9 mouse cellular contexts compared by ENCODE assay signal in the genomic region with DNA sequence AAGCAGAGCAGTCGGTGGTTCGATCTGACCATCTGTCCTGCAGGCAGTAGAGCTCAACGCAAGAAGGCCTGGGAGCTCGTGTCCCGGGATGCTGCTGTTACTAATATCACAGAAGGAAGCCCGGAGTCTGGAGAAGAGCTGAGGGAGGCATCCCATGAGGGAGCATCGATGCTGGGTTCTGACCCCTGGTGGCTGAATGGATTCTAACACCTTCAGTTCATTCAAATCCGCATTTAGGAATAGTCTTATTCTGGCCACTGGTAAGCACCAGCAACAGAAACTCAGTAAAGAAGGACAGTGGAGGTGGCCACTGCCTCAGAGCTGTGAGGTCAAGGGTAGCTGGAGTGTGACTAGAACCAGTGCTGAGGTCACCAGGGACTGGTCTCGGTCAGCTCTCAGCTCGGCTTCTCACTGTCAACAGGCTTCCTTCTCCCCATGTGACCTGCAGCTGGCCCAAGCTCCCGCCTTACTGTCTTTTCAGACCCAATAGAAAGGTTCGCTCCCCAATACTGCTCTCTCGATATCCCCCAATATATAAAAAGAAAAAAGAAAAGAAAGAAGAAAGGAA. TPM values are rescaled to one million over a fixed set of nuclear protein-coding genes. Genes with fewer than 3 reads are reported as not detected.
DNase-seq lines count a peak whose midpoint lies in the region; ATAC-seq and TF ChIP-seq lines count a peak whose summit lies in the region.
"Had no signal": no experiment of that assay in that cellular context is flagged by ENCODE, and none has a peak within 500 bp of the region (broad histone marks: within the 10 kb centered on the region; RNA-seq: fewer than 3 reads in every experiment).

No protein-coding gene starts in this region.

- H3K27me3 ChIP-seq in liver, embryonic 12.5 days (replicated peaks), result no peaks in the 10 kb centered on the region; the same call in 1 of the 2 replicates
- H3K27me3 ChIP-seq in embryonic facial prominence, embryonic 14.5 days (replicated peaks; ENCODE audit: control insufficient read depth, insufficient read depth, low read length), result no peaks in the 10 kb centered on the region
- H3K27me3 ChIP-seq in heart, postnatal 0 days (ENCODE audit: control insufficient read depth, insufficient read depth, low read length), result peaks cover 22% of the 10 kb centered on the region
- H3K27me3 ChIP-seq in megakaryocyte, embryonic 14.5 days (replicated peaks), result peaks cover 37% of the 10 kb centered on the region
- H3K27me3 ChIP-seq: liver, embryonic 15.5 days had no signal

- H3K4me3 ChIP-seq in liver, embryonic 12.5 days, result no peak overlapping the region
- H3K4me3 ChIP-seq in embryonic facial prominence, embryonic 14.5 days (ENCODE audit: low read depth, low read length), result no peak overlapping the region
- H3K4me3 ChIP-seq in heart, postnatal 0 days (ENCODE audit: low read depth, low read length), result no peak overlapping the region
- H3K4me3 ChIP-seq in megakaryocyte, embryonic 14.5 days (replicated peaks), result peak overlapping the region; percentile 28
- H3K4me3 ChIP-seq: liver, embryonic 15.5 days had no signal

- H3K36me3 ChIP-seq in liver, embryonic 12.5 days, result no peaks in the 10 kb centered on the region
- H3K36me3 ChIP-seq in embryonic facial prominence, embryonic 14.5 days (ENCODE audit: control insufficient read depth, insufficient read depth, low read length), result no peaks in the 10 kb centered on the region
- H3K36me3 ChIP-seq in heart, postnatal 0 days (replicated peaks; ENCODE audit: control insufficient read depth, insufficient read depth, low read length), result no peaks in the 10 kb centered on the region
- H3K36me3 ChIP-seq in megakaryocyte, embryonic 14.5 days (replicated peaks; ENCODE audit: low read length), result no peaks in the 10 kb centered on the region
- H3K36me3 ChIP-seq: liver, embryonic 15.5 days had no signal

- TF ChIP-seq EP300 in heart, postnatal 0 days (IDR thresholded peaks at IDR 0.05; ENCODE audit: low read depth), result no peak

- no peaks in the 10 kb centered on the region for H3K9me3 ChIP-seq in liver, embryonic 12.5 days (replicated peaks)
- no peaks in the 10 kb centered on the region for H3K9me3 ChIP-seq in embryonic facial prominence, embryonic 14.5 days (ENCODE audit: control insufficient read depth, low read length)
- no peaks in the 10 kb centered on the region for H3K9me3 ChIP-seq in heart, postnatal 0 days (replicated peaks; ENCODE audit: control insufficient read depth, low read length)
- 0 out of 2 replicates have a peak, but pooled peaks cover 7% of the 10 kb centered on the region for H3K9me3 ChIP-seq in megakaryocyte, embryonic 14.5 days
- H3K9me3 ChIP-seq: liver, embryonic 15.5 days had no signal

- no peak overlapping the region for H3K9ac ChIP-seq in liver, embryonic 12.5 days
- H3K9ac ChIP-seq in embryonic facial prominence, embryonic 14.5 days (ENCODE audit: low read depth, low read length), result no peak overlapping the region
- no peak overlapping the region for H3K9ac ChIP-seq in heart, postnatal 0 days (replicated peaks; ENCODE audit: low read depth, low read length)
- H3K9ac ChIP-seq: liver, embryonic 15.5 days had no signal

- H3K27ac ChIP-seq in liver, embryonic 12.5 days, result no peak overlapping the region
- H3K27ac ChIP-seq in embryonic facial prominence, embryonic 14.5 days (replicated peaks; ENCODE audit: low read depth, low read length), result no peak overlapping the region
- no peak overlapping the region for H3K27ac ChIP-seq in heart, postnatal 0 days (ENCODE audit: low read depth)
- H3K27ac ChIP-seq: liver, embryonic 15.5 days had no signal

- ATAC-seq in liver, embryonic 12.5 days, result no peak
- ATAC-seq in embryonic facial prominence, embryonic 14.5 days (ENCODE audit: low read depth), result no peak
- ATAC-seq in heart, postnatal 0 days (ENCODE audit: insufficient read depth, low read depth), result peak; percentile 72

- WGBS in liver, embryonic 12.5 days (ENCODE audit: insufficient replicate concordance), result 22% methylated on average over 13 of the region's 13 CpGs
- 23% methylated on average over 13 of the region's 13 CpGs for WGBS in embryonic facial prominence, embryonic 14.5 days
- WGBS in heart, postnatal 0 days, result 23% methylated on average over 13 of the region's 13 CpGs

- TF ChIP-seq CTCF in heart, postnatal 0 days (IDR thresholded peaks at IDR 0.05; ENCODE audit: low read depth), result peak; percentile 80

- H3K4me2 ChIP-seq in liver, embryonic 12.5 days, result no peak overlapping the region
- no peak overlapping the region for H3K4me2 ChIP-seq in embryonic facial prominence, embryonic 14.5 days (ENCODE audit: low read depth, low read length)
- no peak overlapping the region for H3K4me2 ChIP-seq in heart, postnatal 0 days (ENCODE audit: low read depth, low read length)
- H3K4me2 ChIP-seq: liver, embryonic 15.5 days had no signal

- H3K4me1 ChIP-seq in liver, embryonic 12.5 days, result no peaks in the 10 kb centered on the region
- H3K4me1 ChIP-seq in embryonic facial prominence, embryonic 14.5 days (ENCODE audit: control insufficient read depth, insufficient read depth, low read length), result no peaks in the 10 kb centered on the region
- no peaks in the 10 kb centered on the region for H3K4me1 ChIP-seq in heart, postnatal 0 days (ENCODE audit: control insufficient read depth, insufficient read depth)
- peaks cover 22% of the 10 kb centered on the region for H3K4me1 ChIP-seq in megakaryocyte, embryonic 14.5 days
- H3K4me1 ChIP-seq: liver, embryonic 15.5 days had no signal

- peak; percentile 21 for DNase-seq in liver
- DNase-seq in adrenal gland, postnatal 25 days, result peak; percentile 24
- peak; percentile 75 for DNase-seq in embryonic facial prominence, embryonic 14.5 days (ENCODE audit: low spot score)
- DNase-seq in heart, postnatal 0 days (ENCODE audit: low spot score), result peak; percentile 65
- DNase-seq in layer of hippocampus, adult 9-11 months, result peak; percentile 65
- peak; percentile 75 for DNase-seq in testis, postnatal 10 days (ENCODE audit: low spot score)

RNA-seq across cellular contexts. Expression of a gene that starts 36.1 kb away (rescaled TPM):
- polyA plus RNA-seq in liver, embryonic 12.5 days (2016; fragmentation: Nextera tagmentation; extraction: Ambion mirVana), result 0.07 and 0.08 TPM in 2 replicates
- total RNA-seq in adrenal gland, postnatal 25 days (2021), result 0.36 TPM in 1 of 2 replicates, not detected in the other
- 0.12 and 0.31 TPM in 2 replicates for polyA plus RNA-seq in embryonic facial prominence, embryonic 14.5 days (2014; fragmentation: Nextera tagmentation; extraction: Ambion mirVana)
- total RNA-seq in heart, postnatal 0 days (2014; rRNA removed; ENCODE audit: low replicate concordance), result 0.58 TPM in 1 of 2 replicates, not detected in the other
- 0.07 and 0.08 TPM in 2 replicates for polyA plus RNA-seq in heart, postnatal 0 days (2015; fragmentation: Nextera tagmentation; extraction: Ambion mirVana)
- polyA plus RNA-seq in megakaryocyte, embryonic 14.5 days (2012; ENCODE audit: insufficient read depth, low replicate concordance), result 0.22 TPM in 1 of 2 replicates, not detected in the other

Comparison
In these comparisons a context has a peak if more than half of its experiments do, and no peak if none do; other contexts are left out.
1. DNase-seq: peak in every context shown above with its lines; median percentile 75 in embryonic facial prominence, embryonic 14.5 days; 75 in testis, postnatal 10 days; 65 in heart, postnatal 0 days; 65 in layer of hippocampus, adult 9-11 months; 24 in adrenal gland, postnatal 25 days; 21 in liver.